Mouse (Mus musculus): ENCODE results near the gene Ilf3.

DNA sequence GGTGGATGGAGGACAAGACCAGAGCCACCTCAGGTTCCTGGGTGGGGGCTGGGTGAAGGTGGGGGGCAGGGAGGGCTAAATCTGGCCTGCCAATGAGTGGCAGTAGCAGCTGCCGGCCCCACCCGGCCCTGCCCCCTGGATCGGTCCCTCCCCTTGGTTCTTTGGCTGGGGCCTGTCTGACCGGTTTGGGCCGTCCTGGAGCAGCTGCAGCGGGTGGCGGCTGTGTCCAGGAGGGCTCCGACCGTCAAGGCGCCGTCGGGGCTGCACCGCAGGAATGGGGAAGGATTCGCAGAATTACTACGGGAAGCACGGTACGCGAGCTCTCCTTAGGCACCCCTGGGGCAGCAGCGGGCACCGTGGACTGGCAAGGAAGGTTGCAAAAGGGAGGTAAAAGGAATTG lies 30.0 kb upstream of the Ilf3 start:
- TF ChIP-seq CTCF (IDR thresholded peaks at IDR 0.05; ENCODE audit: borderline replicate concordance, insufficient read depth, low read depth, low read length) (no peak), POLR2A (IDR thresholded peaks at IDR 0.05; ENCODE audit: borderline replicate concordance, insufficient read depth, low read length) (no peak)
